Mouse (Mus musculus) stomach, embryonic 16.5 days (tissue): ENCODE measurements around the gene Urm1. TPM values are rescaled to one million over a fixed set of nuclear protein-coding genes. Genes with fewer than 3 reads are reported as not detected.

Experiments used
- ATAC-seq: fragments of 200-750 bp; cut with Nextera tagmentation; 2 replicates; pipeline ENCODE4 v1.8.0; 2017; ENCODE audit warnings: moderate number of reproducible peaks, moderate TSS enrichment; ENCODE audit not compliant: insufficient read depth, low FRiP score
- H3K27ac ChIP-seq: fragments of 300-500 bp; sonication (generic); 2 replicates; pipeline ENCODE4 v1.5.1; 2014; ENCODE audit warnings: low read length
- H3K27me3 ChIP-seq: fragments of 300-500 bp; sonication (generic); 2 replicates; pipeline ENCODE4 v1.6.1; 2014; ENCODE audit warnings: low read length, control low read depth, mixed read lengths; ENCODE audit not compliant: control insufficient read depth, insufficient read depth
- H3K36me3 ChIP-seq: fragments of 300-500 bp; sonication (generic); 2 replicates; pipeline ENCODE4 v1.6.1; 2014; ENCODE audit warnings: low read length; ENCODE audit not compliant: control insufficient read depth, insufficient read depth
- H3K4me1 ChIP-seq: fragments of 300-500 bp; sonication (generic); 2 replicates; pipeline ENCODE4 v1.6.1; 2014; ENCODE audit warnings: low read length, control low read depth, mixed read lengths; ENCODE audit not compliant: control insufficient read depth, insufficient read depth
- H3K4me2 ChIP-seq: fragments of 300-500 bp; sonication (generic); 2 replicates; pipeline ENCODE4 v1.6.1; 2014; ENCODE audit warnings: low read depth, low read length, mixed read lengths
- H3K4me3 ChIP-seq: fragments of 300-500 bp; sonication (generic); replicated peaks from 2 replicates; pipeline ENCODE4 v1.5.1; 2014; ENCODE audit warnings: mild to moderate bottlenecking, low read length
- H3K9ac ChIP-seq: fragments of 300-500 bp; sonication (generic); 2 replicates; pipeline ENCODE4 v1.6.1; 2014; ENCODE audit warnings: low read length
- H3K9me3 ChIP-seq: fragments of 300-500 bp; sonication (generic); replicated peaks from 2 replicates; pipeline ENCODE4 v1.6.1; 2016; ENCODE audit warnings: low read length, control low read depth; ENCODE audit not compliant: control insufficient read depth
- WGBS: fragments of 180-500 bp; shearing (Covaris S2); extraction: QIAGEN DNeasy Blood & Tissue Kit; methylation state at CpG from one replicate; pipeline ENCODE4 v1.1.7; 2014; 5-methylcytosine and 5-hydroxymethylcytosine counted together
- polyA plus RNA-seq: library from polyadenylated mRNA; unstranded; fragments of >200 nt; fragmentation: Nextera tagmentation; extraction: Ambion mirVana; gene quantifications from 2 replicates; pipeline ENCODE4 v1.2.1, GENCODE M21; 2015

Gene Urm1
- polyA plus RNA-seq, 1 experiment from 2014 or later, result 22.0 TPM

GRCm38 (mm10) chr2:29826926-29827708, 7.2 kb downstream of the Urm1 start:
- H3K36me3 ChIP-seq, result no peaks in the 10 kb centered on the region
- ATAC-seq, result peak; percentile 98
- H3K4me3 ChIP-seq, result peak overlapping the region; percentile 98
- H3K9me3 ChIP-seq, result no peaks in the 10 kb centered on the region
- no peaks in the 10 kb centered on the region for H3K27me3 ChIP-seq
- peak overlapping the region; percentile 97 for H3K27ac ChIP-seq
- peak overlapping the region; percentile 89 for H3K4me2 ChIP-seq
- H3K4me1 ChIP-seq, result peaks cover 12% of the 10 kb centered on the region
- under 1% methylated on average over 48 of the region's 48 CpGs for WGBS
- peak overlapping the region; percentile 86 for H3K9ac ChIP-seq

GRCm38 (mm10) chr2:29827709-29828024, 7.8 kb downstream of the Urm1 start:
- Histone ChIP-seq H3K36me3 (no peaks in the 10 kb centered on the region), H3K4me1 (peaks cover 12% of the 10 kb centered on the region), H3K9me3 (no peaks in the 10 kb centered on the region), H3K4me3 (peak overlapping the region; percentile 98), H3K9ac (peak overlapping the region; percentile 86), H3K27me3 (no peaks in the 10 kb centered on the region), H3K4me2 (peak overlapping the region; percentile 89), H3K27ac (peak overlapping the region; percentile 24; the same call in 1 of the 2 replicates)
- ATAC-seq, result no peak
- WGBS, result 3% methylated on average over 12 of the region's 12 CpGs

GRCm38 (mm10) chr2:29831106-29831505, 11.2 kb downstream of the Urm1 start:
- H3K4me3 ChIP-seq, result no peak overlapping the region
- 84% methylated on average over 4 of the region's 4 CpGs for WGBS

GRCm38 (mm10) chr2:29833796-29834195, 13.9 kb downstream of the Urm1 start:
- H3K4me1 ChIP-seq, result no peaks in the 10 kb centered on the region
- 92% methylated on average over 5 of the region's 5 CpGs for WGBS

More at GRCm38 (mm10) chr2:29831106-29831505, 11.2 kb downstream of the Urm1 start:
- no peak overlapping the region for H3K9ac ChIP-seq
- ATAC-seq, result no peak
- no peaks in the 10 kb centered on the region for H3K27me3 ChIP-seq
- H3K27ac ChIP-seq, result no peak overlapping the region
- H3K9me3 ChIP-seq, result no peaks in the 10 kb centered on the region
- H3K4me1 ChIP-seq, result peaks cover 11% of the 10 kb centered on the region
- H3K4me2 ChIP-seq, result no peak overlapping the region
- no peaks in the 10 kb centered on the region for H3K36me3 ChIP-seq

GRCm38 (mm10) chr2:29835391-29835899, 15.6 kb downstream of the Urm1 start:
- Histone ChIP-seq H3K27me3 (no peaks in the 10 kb centered on the region), H3K4me1 (no peaks in the 10 kb centered on the region), H3K9me3 (no peaks in the 10 kb centered on the region), H3K9ac (no peak overlapping the region), H3K4me3 (no peak overlapping the region), H3K4me2 (no peak overlapping the region), H3K36me3 (no peaks in the 10 kb centered on the region), H3K27ac (no peak overlapping the region)
- 66% methylated on average over 2 of the region's 2 CpGs for WGBS
- no peak for ATAC-seq

More at GRCm38 (mm10) chr2:29833796-29834195, 13.9 kb downstream of the Urm1 start:
- H3K4me2 ChIP-seq, result no peak overlapping the region
- no peak for ATAC-seq
- H3K27ac ChIP-seq, result no peak overlapping the region
- no peak overlapping the region for H3K4me3 ChIP-seq
- H3K27me3 ChIP-seq, result no peaks in the 10 kb centered on the region
- no peak overlapping the region for H3K9ac ChIP-seq
- no peaks in the 10 kb centered on the region for H3K36me3 ChIP-seq
- no peaks in the 10 kb centered on the region for H3K9me3 ChIP-seq

GRCm38 (mm10) chr2:29839460-29839859, 19.6 kb downstream of the Urm1 start:
- Histone ChIP-seq H3K4me2 (no peak overlapping the region), H3K27ac (no peak overlapping the region), H3K4me3 (no peak overlapping the region), H3K9ac (no peak overlapping the region), H3K36me3 (0 out of 2 replicates have a peak, but pooled peaks cover 5% of the 10 kb centered on the region), H3K4me1 (no peaks in the 10 kb centered on the region), H3K9me3 (no peaks in the 10 kb centered on the region), H3K27me3 (peaks cover 11% of the 10 kb centered on the region)
- no peak for ATAC-seq
- 42% methylated on average over 4 of the region's 4 CpGs for WGBS

- H3K4me3 ChIP-seq, result no peak overlapping the region
- H3K27ac ChIP-seq, result no peak overlapping the region
- no peaks in the 10 kb centered on the region for H3K9me3 ChIP-seq
- 68% methylated on average over 9 of the region's 9 CpGs for WGBS
- H3K4me1 ChIP-seq, result no peaks in the 10 kb centered on the region
- H3K36me3 ChIP-seq, result 0 out of 2 replicates have a peak, but pooled peaks cover 5% of the 10 kb centered on the region
- H3K27me3 ChIP-seq, result peaks cover 40% of the 10 kb centered on the region
- H3K4me2 ChIP-seq, result no peak overlapping the region
- no peak overlapping the region for H3K9ac ChIP-seq
- no peak for ATAC-seq
Measured at GRCm38 (mm10) chr2:29843231-29844105, 23.6 kb downstream of the Urm1 start.

- Histone ChIP-seq H3K4me3 (no peak overlapping the region), H3K27me3 (peaks cover 40% of the 10 kb centered on the region), H3K9ac (no peak overlapping the region), H3K36me3 (0 out of 2 replicates have a peak, but pooled peaks cover 5% of the 10 kb centered on the region), H3K4me1 (no peaks in the 10 kb centered on the region), H3K4me2 (no peak overlapping the region), H3K27ac (no peak overlapping the region), H3K9me3 (no peaks in the 10 kb centered on the region)
- WGBS, result 80% methylated on average over 2 of the region's 2 CpGs
- ATAC-seq, result no peak
Measured at GRCm38 (mm10) chr2:29844115-29844514, 24.2 kb downstream of the Urm1 start.

GRCm38 (mm10) chr2:29844661-29845060, 24.8 kb downstream of the Urm1 start:
- Histone ChIP-seq H3K9me3 (no peaks in the 10 kb centered on the region), H3K9ac (no peak overlapping the region), H3K36me3 (0 out of 2 replicates have a peak, but pooled peaks cover 5% of the 10 kb centered on the region), H3K4me3 (no peak overlapping the region), H3K4me2 (no peak overlapping the region), H3K27me3 (peaks cover 40% of the 10 kb centered on the region), H3K27ac (no peak overlapping the region), H3K4me1 (no peaks in the 10 kb centered on the region)
- no peak for ATAC-seq
- 33% methylated on average over 3 of the region's 3 CpGs for WGBS
